Mouse (Mus musculus) monocyte, adult 59 days (primary cell): ENCODE data around the gene Tbc1d5. TPM values are rescaled to one million over a fixed set of nuclear protein-coding genes. Genes with fewer than 3 reads are reported as not detected.

Source experiments
- total RNA-seq, 2 experiments: library from RNA; stranded (reverse); gene quantifications; one replicate each; pipeline ENCODE4 v1.2.4; 2023

The Tbc1d5 gene
- total RNA-seq, result 10 to 100 TPM; 54.8 to 63.0 TPM

GRCm38 (mm10) chr17:51179195-51179953 lies at the start of gene Tbc1d5:
Gene Tbc1d5 (minus strand): TSS chr17:51179352.

